Mouse (Mus musculus) liver, adult 2 months (tissue): ENCODE measurements around the gene Vwa8. TPM values are rescaled to one million over a fixed set of nuclear protein-coding genes. Genes with fewer than 3 reads are reported as not detected.

ENCODE experiments used
- DNase-seq: peaks from one replicate; pipeline ENCODE4 v3.0.0-alpha.2; 2011; ENCODE audit warnings: low read depth, low spot score; ENCODE audit errors: extremely low read depth
- H3K27ac ChIP-seq: fragments of 200-500 bp; replicated peaks from 2 replicates; pipeline ENCODE4 v1.5.1; 2012; ENCODE audit warnings: low read depth, mild to moderate bottlenecking, control low read depth, inconsistent platforms, low read length; ENCODE audit not compliant: insufficient read depth
- H3K27me3 ChIP-seq: fragments of 200-500 bp; 2 replicates; pipeline ENCODE4 v1.6.1; 2012; ENCODE audit warnings: mild to moderate bottlenecking, moderate library complexity, low read length, inconsistent platforms; ENCODE audit not compliant: control insufficient read depth, insufficient read depth
- H3K36me3 ChIP-seq: fragments of 200-500 bp; 2 replicates; pipeline ENCODE4 v1.6.1; 2012; ENCODE audit warnings: low read length, inconsistent platforms; ENCODE audit not compliant: control insufficient read depth, insufficient read depth
- H3K4me1 ChIP-seq: fragments of 200-500 bp; 2 replicates; pipeline ENCODE4 v1.6.1; 2011; ENCODE audit warnings: low read length; ENCODE audit not compliant: control insufficient read depth, insufficient read depth
- H3K4me3 ChIP-seq: fragments of 200-500 bp; 2 replicates; pipeline ENCODE4 v1.5.1; 2011; ENCODE audit warnings: low read depth, mild to moderate bottlenecking, control low read depth, low read length, moderate library complexity; ENCODE audit not compliant: insufficient read depth
- H3K79me2 ChIP-seq: fragments of 200-500 bp; 2 replicates; pipeline ENCODE4 v1.6.1; 2012; ENCODE audit warnings: inconsistent platforms, mild to moderate bottlenecking, low read length, moderate library complexity; ENCODE audit not compliant: control insufficient read depth, insufficient read depth
- H3K9ac ChIP-seq: fragments of 200-500 bp; 2 replicates; pipeline ENCODE4 v1.6.1; 2012; ENCODE audit warnings: low read depth, mild to moderate bottlenecking, control low read depth, inconsistent platforms, low read length
- CTCF ChIP-seq: fragments of 200-500 bp; IDR thresholded peaks from 2 replicates; pipeline ENCODE4 v1.5.1; 2011; ENCODE audit warnings: low read depth, low read length, control low read depth
- POLR2A ChIP-seq: fragments of 200-500 bp; IDR thresholded peaks from 2 replicates; pipeline ENCODE4 v1.6.1; 2011; ENCODE audit warnings: low read length, control low read depth; ENCODE audit not compliant: insufficient read depth; ENCODE audit errors: extremely low read depth
- WGBS: fragments of 180-500 bp; shearing (Covaris S2); methylation state at CpG from one replicate; pipeline ENCODE4 v1.1.7; 2018; 5-methylcytosine and 5-hydroxymethylcytosine counted together
- polyA plus RNA-seq: library from polyadenylated mRNA; depleted of rRNA; stranded (reverse); fragments of >200 nt; gene quantifications from 2 replicates; pipeline ENCODE4 v1.2.3, GENCODE M21; 2012
- total RNA-seq: library from RNA; depleted of rRNA; stranded (reverse); fragments of >200 nt; gene quantifications from 2 replicates; pipeline ENCODE4 v1.2.3, GENCODE M21; 2014

Gene Vwa8
- total and polyA plus RNA-seq, 2 experiments = 44.0 to 106 TPM

GRCm38 (mm10) chr14:79028996-79029575, 180.2 kb downstream of the Vwa8 start:
- no peaks in the 10 kb centered on the region for H3K79me2 ChIP-seq
- 36% methylated on average over 3 of the region's 3 CpGs for WGBS
- H3K4me1 ChIP-seq = no peaks in the 10 kb centered on the region
- no peak overlapping the region for H3K4me3 ChIP-seq
- H3K36me3 ChIP-seq = peaks cover 40% of the 10 kb centered on the region
- peak; percentile 61 for DNase-seq
- TF ChIP-seq CTCF (no peak), POLR2A (no peak)
- H3K9ac ChIP-seq = no peak overlapping the region
- no peak overlapping the region for H3K27ac ChIP-seq
- H3K27me3 ChIP-seq = no peaks in the 10 kb centered on the region

GRCm38 (mm10) chr14:79030715-79031114, 181.9 kb downstream of the Vwa8 start:
- TF ChIP-seq POLR2A (no peak), CTCF (peak; percentile 6; the same call in 1 of the 2 replicates)
- H3K4me1 ChIP-seq = no peaks in the 10 kb centered on the region
- WGBS = 91% methylated on average over 3 of the region's 3 CpGs
- H3K36me3 ChIP-seq = peaks cover 33% of the 10 kb centered on the region
- H3K4me3 ChIP-seq = no peak overlapping the region
- DNase-seq = no peak
- no peak overlapping the region for H3K9ac ChIP-seq
- no peak overlapping the region for H3K27ac ChIP-seq
- no peaks in the 10 kb centered on the region for H3K27me3 ChIP-seq
- H3K79me2 ChIP-seq = no peaks in the 10 kb centered on the region

GRCm38 (mm10) chr14:79031230-79031740, 182.4 kb downstream of the Vwa8 start:
- WGBS = 95% methylated on average over 8 of the region's 8 CpGs
- Histone ChIP-seq H3K4me3 (no peak overlapping the region), H3K36me3 (peaks cover 34% of the 10 kb centered on the region), H3K9ac (no peak overlapping the region), H3K27me3 (no peaks in the 10 kb centered on the region), H3K27ac (no peak overlapping the region), H3K79me2 (no peaks in the 10 kb centered on the region), H3K4me1 (no peaks in the 10 kb centered on the region)
- no peak for DNase-seq
- TF ChIP-seq POLR2A (no peak), CTCF (no peak)

- Histone ChIP-seq H3K79me2 (no peaks in the 10 kb centered on the region), H3K9ac (no peak overlapping the region), H3K27ac (no peak overlapping the region), H3K4me1 (no peaks in the 10 kb centered on the region), H3K36me3 (peaks cover 32% of the 10 kb centered on the region), H3K27me3 (no peaks in the 10 kb centered on the region), H3K4me3 (no peak overlapping the region)
- WGBS = 78% methylated on average over 6 of the region's 6 CpGs
- DNase-seq = no peak
- no peak for TF ChIP-seq CTCF
- no peak for TF ChIP-seq POLR2A
These were observed 184.5 kb downstream of the Vwa8 start for GRCm38 (mm10) chr14:79033396-79033795.

- TF ChIP-seq CTCF (no peak), POLR2A (no peak)
- peak overlapping the region; percentile 29; the same call in 1 of the 2 replicates for H3K27ac ChIP-seq
- DNase-seq = peak; percentile 31
- H3K27me3 ChIP-seq = no peaks in the 10 kb centered on the region
- H3K4me3 ChIP-seq = no peak overlapping the region
- no peak overlapping the region for H3K9ac ChIP-seq
- H3K79me2 ChIP-seq = no peaks in the 10 kb centered on the region
- H3K36me3 ChIP-seq = peaks cover 39% of the 10 kb centered on the region
- 74% methylated on average over 9 of the region's 9 CpGs for WGBS
- H3K4me1 ChIP-seq = no peaks in the 10 kb centered on the region
These were observed 185.7 kb downstream of the Vwa8 start for GRCm38 (mm10) chr14:79034511-79034913.

GRCm38 (mm10) chr14:79035575-79035974, 186.7 kb downstream of the Vwa8 start:
- Histone ChIP-seq H3K27me3 (no peaks in the 10 kb centered on the region), H3K4me1 (no peaks in the 10 kb centered on the region), H3K36me3 (peaks cover 46% of the 10 kb centered on the region), H3K79me2 (no peaks in the 10 kb centered on the region), H3K4me3 (no peak overlapping the region), H3K27ac (no peak overlapping the region), H3K9ac (no peak overlapping the region)
- WGBS = 94% methylated on average over 9 of the region's 9 CpGs
- TF ChIP-seq CTCF = no peak
- TF ChIP-seq POLR2A = no peak
- DNase-seq = no peak
